Comparison of ENCODE assay signal across 8 mouse cellular contexts in the genomic region with DNA sequence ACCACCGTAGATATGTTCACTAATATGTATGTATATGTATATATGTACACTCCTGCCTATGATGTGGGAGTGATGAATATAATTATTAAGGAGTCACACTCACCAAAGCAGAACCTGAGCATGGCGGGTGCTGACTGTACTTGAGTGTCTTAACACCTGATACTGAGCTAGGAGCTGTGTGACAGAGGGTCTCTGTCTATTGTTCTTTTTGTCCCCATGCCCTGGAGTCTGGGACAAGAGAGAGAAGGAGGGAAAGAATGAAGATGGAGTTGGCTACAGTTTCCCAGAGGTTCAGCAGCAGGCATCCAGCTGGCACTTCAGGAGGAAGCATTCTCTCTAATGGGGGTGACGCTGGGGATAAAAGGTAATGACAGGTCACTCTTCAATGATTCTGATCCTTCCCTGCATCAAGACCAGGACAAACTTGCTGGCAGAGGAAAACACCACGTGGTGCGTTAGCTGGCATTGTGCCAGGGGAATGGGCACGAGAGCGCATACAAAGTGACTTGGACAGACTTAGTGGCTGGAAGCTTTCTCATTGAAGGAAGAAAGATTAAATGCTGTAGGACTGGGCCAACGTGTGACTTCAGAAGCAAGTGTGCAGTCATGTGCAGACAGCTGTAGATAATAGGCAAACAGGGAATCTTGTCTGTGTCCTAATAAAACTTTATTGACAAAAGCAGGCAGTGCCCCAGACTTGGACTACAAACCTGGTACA.
DNase-seq lines count a peak whose midpoint lies in the region; ATAC-seq and TF ChIP-seq lines count a peak whose summit lies in the region.

No protein-coding gene starts in this region.

- no peak overlapping the region for H3K27ac ChIP-seq in hindbrain, embryonic 11.5 days (ENCODE audit: low read depth, low read length)
- H3K27ac ChIP-seq in hindbrain, embryonic 10.5 days, result no peak overlapping the region
- H3K27ac ChIP-seq in forebrain, embryonic 13.5 days, result no peak overlapping the region
- no peak overlapping the region for H3K27ac ChIP-seq in hindbrain, embryonic 16.5 days (ENCODE audit: low read depth, low read length)
- H3K27ac ChIP-seq in midbrain, postnatal 0 days (ENCODE audit: low read depth, low read length), result no peak overlapping the region

- WGBS in hindbrain, embryonic 11.5 days, result 73% methylated on average over 8 of the region's 8 CpGs
- 80% methylated on average over 8 of the region's 8 CpGs for WGBS in hindbrain, embryonic 10.5 days
- 36% methylated on average over 8 of the region's 8 CpGs for WGBS in forebrain, embryonic 13.5 days
- WGBS in hindbrain, embryonic 16.5 days, result 33% methylated on average over 8 of the region's 8 CpGs
- 36% methylated on average over 8 of the region's 8 CpGs for WGBS in midbrain, postnatal 0 days

- H3K4me3 ChIP-seq in hindbrain, embryonic 11.5 days (ENCODE audit: low read depth, low read length), result no peak overlapping the region
- no peak overlapping the region for H3K4me3 ChIP-seq in hindbrain, embryonic 10.5 days
- H3K4me3 ChIP-seq in forebrain, embryonic 13.5 days, result no peak overlapping the region
- H3K4me3 ChIP-seq in hindbrain, embryonic 16.5 days (ENCODE audit: low read length), result no peak overlapping the region
- H3K4me3 ChIP-seq in midbrain, postnatal 0 days (ENCODE audit: low read depth, low read length), result no peak overlapping the region

- TF ChIP-seq CTCF in midbrain, postnatal 0 days (IDR thresholded peaks at IDR 0.05), result no peak

- DNase-seq in hindbrain, embryonic 11.5 days (ENCODE audit: low spot score), result peak; percentile 46
- DNase-seq in hindbrain, embryonic 10.5 days (ENCODE audit: low spot score), result no peak
- DNase-seq in midbrain, postnatal 0 days (ENCODE audit: low spot score), result peak; percentile 85
- no peak for DNase-seq in spleen, postnatal 36 days (ENCODE audit: low spot score in 2 of 2)
- no peak for DNase-seq in B cell, adult 2 months
- DNase-seq in gastrocnemius, adult 8-10 months (ENCODE audit: low spot score in 2 of 2), result no peak

- no peaks in the 10 kb centered on the region for H3K27me3 ChIP-seq in hindbrain, embryonic 11.5 days (ENCODE audit: control insufficient read depth, insufficient read depth, low read length)
- H3K27me3 ChIP-seq in hindbrain, embryonic 10.5 days (ENCODE audit: insufficient read depth, poor library complexity, severe bottlenecking), result no peaks in the 10 kb centered on the region
- no peaks in the 10 kb centered on the region for H3K27me3 ChIP-seq in forebrain, embryonic 13.5 days
- H3K27me3 ChIP-seq in hindbrain, embryonic 16.5 days (replicated peaks; ENCODE audit: control insufficient read depth, insufficient read depth, low read length), result no peaks in the 10 kb centered on the region
- H3K27me3 ChIP-seq in midbrain, postnatal 0 days (ENCODE audit: insufficient read depth, low read length), result no peaks in the 10 kb centered on the region

- H3K4me2 ChIP-seq in hindbrain, embryonic 11.5 days (replicated peaks; ENCODE audit: low read depth, low read length), result no peak overlapping the region
- no peak overlapping the region for H3K4me2 ChIP-seq in forebrain, embryonic 13.5 days
- H3K4me2 ChIP-seq in hindbrain, embryonic 16.5 days (ENCODE audit: low read length), result no peak overlapping the region
- H3K4me2 ChIP-seq in midbrain, postnatal 0 days (ENCODE audit: low read depth, low read length, poor library complexity, severe bottlenecking), result no peak overlapping the region

- peak; percentile 76 for ATAC-seq in hindbrain, embryonic 11.5 days (ENCODE audit: low FRiP score)
- ATAC-seq in forebrain, embryonic 13.5 days, result peak; percentile 80
- ATAC-seq in hindbrain, embryonic 16.5 days, result peak; percentile 87
- peak; percentile 79; the same call in 1 of the 2 replicates for ATAC-seq in midbrain, postnatal 0 days (ENCODE audit: low FRiP score)

- no peaks in the 10 kb centered on the region for H3K4me1 ChIP-seq in hindbrain, embryonic 11.5 days (replicated peaks; ENCODE audit: control insufficient read depth, insufficient read depth, low read length)
- H3K4me1 ChIP-seq in hindbrain, embryonic 10.5 days (replicated peaks), result peaks cover 40% of the 10 kb centered on the region
- H3K4me1 ChIP-seq in forebrain, embryonic 13.5 days, result peaks cover 8% of the 10 kb centered on the region
- H3K4me1 ChIP-seq in hindbrain, embryonic 16.5 days (ENCODE audit: control insufficient read depth, insufficient read depth, low read depth, low read length), result no peaks in the 10 kb centered on the region
- no peaks in the 10 kb centered on the region for H3K4me1 ChIP-seq in midbrain, postnatal 0 days (ENCODE audit: insufficient read depth, low read length)

- no peaks in the 10 kb centered on the region for H3K9me3 ChIP-seq in hindbrain, embryonic 11.5 days (ENCODE audit: control insufficient read depth, low read length)
- H3K9me3 ChIP-seq in hindbrain, embryonic 10.5 days, result no peaks in the 10 kb centered on the region
- H3K9me3 ChIP-seq in forebrain, embryonic 13.5 days (replicated peaks), result no peaks in the 10 kb centered on the region
- H3K9me3 ChIP-seq in hindbrain, embryonic 16.5 days (ENCODE audit: control insufficient read depth, low read length), result no peaks in the 10 kb centered on the region
- H3K9me3 ChIP-seq in midbrain, postnatal 0 days (ENCODE audit: low read length), result no peaks in the 10 kb centered on the region

- no peak overlapping the region for H3K9ac ChIP-seq in hindbrain, embryonic 11.5 days (ENCODE audit: low read depth, low read length)
- no peak overlapping the region for H3K9ac ChIP-seq in forebrain, embryonic 13.5 days
- H3K9ac ChIP-seq in hindbrain, embryonic 16.5 days (ENCODE audit: low read depth, low read length), result no peak overlapping the region
- H3K9ac ChIP-seq in midbrain, postnatal 0 days (replicated peaks; ENCODE audit: low read length, poor library complexity, severe bottlenecking), result no peak overlapping the region

- no peaks in the 10 kb centered on the region for H3K36me3 ChIP-seq in hindbrain, embryonic 11.5 days (ENCODE audit: control insufficient read depth, insufficient read depth, low read length)
- H3K36me3 ChIP-seq in hindbrain, embryonic 10.5 days, result no peaks in the 10 kb centered on the region
- H3K36me3 ChIP-seq in forebrain, embryonic 13.5 days (ENCODE audit: poor library complexity, severe bottlenecking), result no peaks in the 10 kb centered on the region
- H3K36me3 ChIP-seq in hindbrain, embryonic 16.5 days (ENCODE audit: control insufficient read depth, insufficient read depth, low read length), result no peaks in the 10 kb centered on the region
- no peaks in the 10 kb centered on the region for H3K36me3 ChIP-seq in midbrain, postnatal 0 days (ENCODE audit: insufficient read depth, low read length)

Comparison
In these comparisons a context has a peak if more than half of its experiments do, and no peak if none do; other contexts are left out.
1. DNase-seq: peak in hindbrain, embryonic 11.5 days (single experiment) and midbrain, postnatal 0 days (single experiment); none in hindbrain, embryonic 10.5 days (single experiment), spleen, postnatal 36 days (0 of 2), B cell, adult 2 months (0 of 2) and gastrocnemius, adult 8-10 months (0 of 2).
2. Peak in every context shown above with its lines, with median percentiles within 50 percentile points of each other: ATAC-seq.